Mouse (Mus musculus): ENCODE measurements around the gene Fam92b. TPM values are rescaled to one million over a fixed set of nuclear protein-coding genes. Genes with fewer than 3 reads are reported as not detected.

Gene Fam92b
- polyA plus RNA-seq, 3 experiments from 2014 or later, result not detected

DNA sequence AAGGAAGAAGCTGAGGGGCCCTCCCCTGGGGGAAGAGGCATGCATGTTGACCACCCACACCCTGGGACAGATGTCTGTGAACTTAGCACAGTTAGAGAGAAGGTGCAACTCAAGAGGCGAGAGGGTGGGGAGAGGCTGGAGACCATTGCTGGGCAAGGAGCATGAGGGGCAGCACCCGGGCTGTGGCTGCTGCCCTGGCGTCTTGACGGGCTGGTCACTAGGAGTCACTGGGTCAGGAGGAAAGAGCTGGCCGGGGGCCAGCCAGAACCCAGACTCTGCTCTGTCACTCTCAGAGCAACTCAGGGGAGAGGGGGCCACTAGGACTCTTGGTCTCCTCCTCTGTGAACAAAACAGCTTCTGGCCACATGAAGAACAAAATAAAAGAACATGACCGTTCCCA lies 12.2 kb upstream of the Fam92b start:
- no peak for ATAC-seq

- no peak for ATAC-seq
These were observed 11.2 kb upstream of the Fam92b start for GRCm38 (mm10) chr8:120188510-120188909.

DNA sequence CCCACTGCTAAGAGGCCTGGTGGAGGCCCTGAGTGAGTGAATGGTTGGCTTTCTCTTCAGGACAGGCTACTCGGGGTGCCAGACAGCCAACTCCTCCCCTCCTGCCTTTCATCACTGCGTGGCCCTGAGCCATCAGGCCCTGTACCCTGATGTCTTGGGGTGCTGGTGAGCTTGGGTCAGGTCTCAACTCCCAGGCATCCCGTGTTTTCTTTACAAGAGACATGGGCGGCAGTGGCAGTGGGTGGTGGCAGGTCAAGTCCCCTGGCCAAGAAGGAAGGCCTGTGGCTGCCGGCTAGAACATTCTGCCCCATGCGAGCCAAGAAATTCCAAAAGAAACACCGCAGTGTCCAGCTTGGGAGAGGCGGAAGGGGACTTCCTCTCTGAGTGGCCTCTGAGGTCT lies 9.2 kb upstream of the Fam92b start:
- ATAC-seq, result no peak

GRCm38 (mm10) chr8:120184850-120185792 lies 7.9 kb upstream of the Fam92b start:
- ATAC-seq, result no peak

GRCm38 (mm10) chr8:120184366-120184765 lies 7.1 kb upstream of the Fam92b start:
- no peak for ATAC-seq

DNA sequence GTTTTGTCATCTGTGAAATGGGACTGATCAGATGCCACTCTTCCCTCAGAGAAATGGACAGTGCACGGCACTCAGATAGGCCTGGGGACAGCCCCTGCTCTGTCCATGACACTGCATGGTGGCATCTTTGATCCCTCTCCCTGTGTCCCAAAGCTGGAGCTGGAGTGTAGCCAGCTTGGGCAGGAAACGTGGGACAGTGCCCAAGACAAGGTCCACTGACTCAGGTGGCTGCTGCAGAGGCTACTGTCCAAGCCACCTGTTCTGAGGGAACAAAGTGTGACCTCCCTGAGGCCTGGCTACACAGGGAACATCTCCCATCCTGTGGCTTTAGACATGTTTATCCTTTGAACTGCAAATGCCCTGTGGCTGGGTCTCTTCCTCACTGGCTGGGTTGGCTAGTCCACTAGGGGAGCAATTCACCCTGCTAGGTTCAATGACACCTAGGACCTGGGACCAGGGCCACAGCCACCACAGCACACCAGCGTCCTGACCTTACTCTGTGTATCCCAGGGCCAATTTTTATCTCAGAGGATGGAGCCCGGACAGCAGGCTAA lies 4.7 kb upstream of the Fam92b start:
- ATAC-seq, result no peak

GRCm38 (mm10) chr8:120181274-120181673 lies 4.0 kb upstream of the Fam92b start:
- ATAC-seq, result no peak

DNA sequence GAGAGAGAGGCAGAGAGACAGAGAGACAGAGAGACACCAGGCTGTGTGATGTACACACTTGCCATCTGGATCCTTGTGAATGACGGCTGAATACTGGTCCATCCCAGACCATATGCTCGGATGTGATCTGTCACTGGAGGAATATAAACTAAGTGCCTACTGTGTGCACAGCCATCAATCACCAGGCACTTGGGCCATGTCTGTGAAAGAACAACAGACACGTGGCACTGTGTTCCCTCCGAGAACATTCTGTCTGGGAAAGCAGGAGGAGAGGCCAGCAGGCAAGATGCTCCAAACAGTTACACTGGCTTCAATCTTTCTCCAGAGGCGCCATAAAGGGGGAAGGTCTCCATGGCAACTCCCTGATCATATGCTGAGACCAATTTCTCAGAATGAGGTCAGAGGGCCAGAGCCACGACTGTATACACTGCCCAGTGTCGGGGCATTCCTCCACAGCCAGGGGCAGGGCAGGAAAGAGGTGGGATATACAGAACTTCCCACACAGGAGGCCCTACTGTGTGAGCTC lies 3.2 kb upstream of the Fam92b start:
- no peak for ATAC-seq

GRCm38 (mm10) chr8:120179027-120179431 lies 1.8 kb upstream of the Fam92b start:
- ATAC-seq, result peak; percentile 85

DNA sequence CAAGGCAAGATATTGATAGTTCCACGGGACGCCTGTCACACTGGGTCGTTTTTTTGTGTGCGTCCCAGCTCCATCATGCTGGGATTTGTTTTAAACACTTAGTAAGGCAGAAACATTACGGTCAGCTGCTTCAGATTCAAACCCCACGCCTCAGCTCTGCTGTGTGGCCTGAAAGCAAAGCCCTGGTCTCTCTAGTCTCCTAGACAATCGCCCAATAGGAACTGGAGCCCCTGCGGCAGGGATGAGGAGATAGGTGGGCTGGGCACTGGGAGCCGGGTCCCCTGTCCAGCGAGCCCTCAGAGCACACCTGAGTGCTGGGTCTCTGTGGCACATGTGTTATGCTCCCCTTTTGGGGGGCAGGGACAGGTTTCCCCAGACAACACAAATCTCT lies 853 bp upstream of the Fam92b start:
- ATAC-seq, result no peak

DNA sequence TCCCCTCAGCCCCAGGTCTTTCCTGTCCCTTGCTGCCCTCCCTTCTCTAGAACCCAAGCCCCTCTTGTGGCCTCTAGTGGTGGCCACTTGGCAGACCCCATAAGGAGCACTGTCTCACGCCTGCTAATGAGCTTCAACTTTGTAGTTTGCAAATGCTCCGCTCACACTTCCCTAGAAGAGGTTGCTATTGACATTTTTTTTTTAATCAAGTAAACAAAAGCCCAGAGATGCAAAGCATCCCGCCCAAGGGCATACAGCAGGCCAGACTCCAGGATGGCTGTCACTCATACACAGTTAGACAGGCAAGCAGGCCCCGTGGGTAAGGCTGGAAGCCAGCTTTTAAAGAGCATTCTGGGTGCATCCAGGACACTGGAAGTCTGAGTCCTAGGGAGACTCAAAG lies 661 bp downstream of the Fam92b start:
- no peak for ATAC-seq

- no peak for ATAC-seq
These were observed 2.7 kb downstream of the Fam92b start for GRCm38 (mm10) chr8:120174606-120175005.

DNA sequence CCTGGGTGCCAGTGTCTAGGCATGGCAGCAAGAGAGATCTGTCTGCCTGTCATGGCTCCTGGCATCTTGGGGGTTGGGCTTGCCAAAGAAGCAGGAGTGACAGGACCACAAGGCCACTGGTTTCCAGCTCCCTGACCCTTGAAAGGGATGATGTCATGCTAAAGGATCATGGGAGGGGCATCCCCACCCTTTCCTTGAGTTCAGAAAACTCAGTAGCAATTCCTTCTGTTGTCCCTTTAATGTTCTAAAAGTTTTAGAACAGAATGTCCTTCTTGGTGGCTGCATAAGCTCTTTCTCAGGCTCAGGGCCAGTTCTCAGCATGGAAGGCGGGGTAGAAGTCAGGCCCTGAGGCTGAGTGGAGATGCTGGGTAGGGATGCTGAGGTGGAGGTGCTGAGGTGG lies 4.1 kb downstream of the Fam92b start:
- ATAC-seq, result no peak

DNA sequence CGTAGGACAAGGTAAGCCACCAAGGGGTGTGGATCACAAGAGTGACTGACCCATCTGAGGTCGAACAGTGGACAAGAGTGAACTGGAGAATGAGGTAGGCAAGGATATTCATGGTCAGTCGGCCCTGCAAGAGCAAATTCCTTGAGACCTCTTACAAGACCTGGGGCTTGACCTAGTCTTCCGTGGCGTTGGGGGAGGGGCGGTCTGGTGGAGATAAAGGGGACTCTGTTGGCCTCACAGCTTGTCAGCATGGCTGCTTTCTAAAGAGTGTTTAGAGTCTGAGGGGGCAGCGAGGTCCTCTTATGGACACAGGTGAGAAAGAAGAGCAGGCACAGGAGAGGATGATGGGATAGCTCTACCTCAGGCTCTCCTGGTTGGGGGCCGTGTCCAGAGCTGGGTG lies 8.1 kb downstream of the Fam92b start:
- no peak for ATAC-seq

DNA sequence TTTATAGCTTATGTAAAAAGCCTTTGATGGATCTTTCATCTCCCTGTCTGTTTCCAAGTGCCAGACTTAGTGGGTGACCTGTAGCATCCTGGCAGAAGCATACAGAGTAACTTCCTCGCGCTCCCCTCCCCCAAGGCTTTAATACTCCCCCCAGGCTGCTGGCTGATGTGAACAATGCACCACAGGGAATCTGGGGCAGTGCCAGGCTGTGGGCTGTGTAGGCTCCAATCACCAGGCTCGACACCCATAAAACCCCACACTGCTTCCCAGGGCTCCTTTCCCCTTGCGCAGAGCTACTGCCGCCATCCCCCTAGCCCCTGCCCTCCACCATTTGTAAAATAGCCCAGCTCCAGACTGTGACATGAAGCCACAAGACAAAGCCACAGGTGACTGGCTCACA lies 9.4 kb downstream of the Fam92b start:
- no peak for ATAC-seq

GRCm38 (mm10) chr8:120167136-120167535 lies 10.1 kb downstream of the Fam92b start:
- ATAC-seq, result no peak

DNA sequence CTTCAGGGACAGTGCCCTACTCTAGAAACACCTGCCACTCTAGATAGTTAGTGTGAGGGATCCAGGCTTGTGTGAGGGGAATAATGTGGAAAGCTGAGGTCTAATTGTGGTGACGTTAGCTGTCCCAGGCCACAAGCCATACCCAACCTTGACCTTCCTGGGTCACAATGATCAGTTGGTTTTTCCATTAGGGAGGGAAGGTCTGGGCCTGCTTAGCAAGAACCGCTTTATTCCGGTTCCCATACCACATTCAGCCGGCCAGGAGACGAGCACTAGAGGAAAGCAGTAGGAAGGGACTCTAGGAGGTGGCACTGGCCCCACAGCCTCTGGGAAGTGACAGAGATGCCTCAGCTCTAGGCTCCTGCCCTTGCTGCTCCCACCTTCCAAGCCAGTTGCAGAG lies 13.2 kb downstream of the Fam92b start:
- ATAC-seq, result no peak

DNA sequence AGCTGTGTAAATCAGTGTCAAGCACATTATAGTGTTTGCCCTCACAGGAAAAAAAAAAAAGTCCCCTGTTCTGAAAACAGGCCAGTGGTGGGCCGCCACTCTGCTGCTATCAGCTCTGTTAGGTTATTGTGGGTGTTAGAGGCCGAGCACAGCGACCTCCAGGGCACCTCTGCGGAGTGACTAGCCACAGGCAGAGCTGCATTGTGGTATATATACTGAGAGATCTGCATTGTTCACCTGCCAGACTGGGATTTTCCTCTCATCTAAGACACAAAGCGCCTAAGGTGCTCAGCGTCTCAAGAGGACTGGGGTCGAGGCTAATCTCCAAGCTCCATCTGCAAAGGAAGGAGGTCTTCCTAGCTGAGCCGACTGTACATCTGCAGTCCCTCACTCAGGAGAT lies 13.9 kb downstream of the Fam92b start:
- ATAC-seq, result no peak

- no peak for ATAC-seq
These were observed 14.9 kb downstream of the Fam92b start for GRCm38 (mm10) chr8:120162404-120162752.

DNA sequence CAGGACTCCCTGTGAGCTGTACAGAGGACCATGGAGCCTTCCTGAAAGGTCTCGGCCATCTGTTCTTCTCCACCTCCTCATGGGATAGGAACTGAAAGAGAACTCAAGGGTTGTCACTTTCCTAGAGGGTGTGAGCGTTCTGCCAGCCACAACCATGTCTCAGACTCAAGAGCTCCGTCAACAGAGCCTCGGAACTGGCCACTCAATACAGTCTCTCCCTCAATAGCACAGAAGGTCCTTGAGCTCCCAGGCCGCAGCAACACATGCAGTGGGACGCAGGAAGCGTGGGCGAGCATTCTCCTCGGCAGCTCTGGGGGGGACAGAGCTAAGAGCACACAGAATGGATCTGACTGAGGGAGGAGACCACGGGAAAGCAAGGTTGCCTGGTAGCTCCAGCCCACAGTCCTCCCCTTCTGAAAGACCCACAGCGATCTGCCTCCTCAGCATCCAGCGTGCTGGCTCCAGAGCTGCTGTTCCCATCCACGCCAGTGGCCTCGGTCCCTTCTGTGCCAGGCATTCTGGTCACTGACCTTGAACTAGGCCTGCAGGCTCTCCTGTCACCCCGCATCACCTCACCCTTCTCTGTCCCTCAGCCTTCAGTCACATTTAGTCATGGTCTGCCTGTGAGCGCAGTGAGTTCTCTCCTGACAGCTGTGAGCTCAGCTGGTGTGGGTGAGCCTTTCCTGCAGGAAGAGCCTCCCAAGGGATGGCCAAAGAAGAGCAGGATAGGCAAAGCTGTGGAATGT lies 15.4 kb downstream of the Fam92b start:
- ATAC-seq, result no peak

- ATAC-seq, result no peak
These were observed 16.9 kb downstream of the Fam92b start for GRCm38 (mm10) chr8:120160366-120160765.

GRCm38 (mm10) chr8:120152636-120153035 lies 24.6 kb downstream of the Fam92b start:
- ATAC-seq, result no peak

DNA sequence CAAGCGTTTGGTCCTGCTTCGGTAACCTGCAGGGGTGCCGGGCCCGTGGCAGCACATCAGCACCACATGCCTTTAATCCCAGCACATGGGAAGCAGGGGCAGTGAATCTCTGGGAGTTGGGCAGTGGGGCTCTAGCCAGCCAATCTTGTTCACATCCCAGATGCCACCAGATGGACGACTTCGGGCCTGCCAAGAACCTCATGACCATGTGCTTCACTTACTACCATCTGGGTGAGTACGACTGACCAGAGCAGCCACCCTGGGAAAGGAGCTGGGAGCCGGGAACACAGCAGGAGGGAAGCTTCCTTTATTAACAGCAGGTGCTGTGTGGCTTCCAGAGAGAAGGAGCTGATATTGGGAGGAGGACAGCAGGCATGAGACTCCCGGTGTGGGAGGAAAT lies 26.1 kb downstream of the Fam92b start:
- ATAC-seq, result no peak

GRCm38 (mm10) chr8:120150028-120150427 lies 27.2 kb downstream of the Fam92b start:
- ATAC-seq, result no peak
